12 mouse cellular contexts compared by ENCODE assay signal in genomic region chr4:107830821-107831221, GRCm38 (mm10). TPM values are rescaled to one million over a fixed set of nuclear protein-coding genes. Genes with fewer than 3 reads are reported as not detected.
DNase-seq lines count a peak whose midpoint lies in the region; ATAC-seq and TF ChIP-seq lines count a peak whose summit lies in the region.
"Had no signal": no experiment of that assay in that cellular context is flagged by ENCODE, and none has a peak within 500 bp of the region (broad histone marks: within the 10 kb centered on the region; RNA-seq: fewer than 3 reads in every experiment).

No protein-coding gene starts in this region.

- DNase-seq in layer of hippocampus, adult 2 months (ENCODE audit: low spot score in 2 of 2): no peak
- no peak for DNase-seq in layer of hippocampus, postnatal 10 days (ENCODE audit: low spot score in 2 of 2)
- peak; percentile 94 for DNase-seq in midbrain, embryonic 11.5 days (ENCODE audit: low spot score, missing footprints)
- DNase-seq in retina, postnatal 1 day: peak; percentile 96
- no peak for DNase-seq in layer of hippocampus, adult 8-10 months (ENCODE audit: low spot score in 2 of 2)
- DNase-seq in frontal cortex, postnatal 10 days (ENCODE audit: low spot score in 2 of 2): no peak
- DNase-seq: B cell, adult 2 months; heart, adult 18-20 months had no signal

- 0 out of 2 replicates have a peak, but pooled peaks cover 8% of the 10 kb centered on the region for H3K36me3 ChIP-seq in forebrain, embryonic 13.5 days (ENCODE audit: poor library complexity, severe bottlenecking)
- no peaks in the 10 kb centered on the region; the same call in 1 of the 2 replicates for H3K36me3 ChIP-seq in midbrain, embryonic 11.5 days (ENCODE audit: control insufficient read depth, insufficient read depth, low read length)

- peak overlapping the region; percentile 58 for H3K9ac ChIP-seq in forebrain, embryonic 13.5 days
- H3K9ac ChIP-seq in midbrain, embryonic 11.5 days (ENCODE audit: low read length): peak overlapping the region; percentile 15; the same call in 1 of the 2 replicates
- H3K9ac ChIP-seq: limb, embryonic 15.5 days had no signal

- 27% methylated on average over 7 of the region's 7 CpGs for WGBS in forebrain, embryonic 13.5 days
- WGBS in midbrain, embryonic 11.5 days: 21% methylated on average over 7 of the region's 7 CpGs

- no peaks in the 10 kb centered on the region for H3K27me3 ChIP-seq in forebrain, embryonic 13.5 days
- H3K27me3 ChIP-seq in midbrain, embryonic 11.5 days (ENCODE audit: control insufficient read depth, insufficient read depth, low read length): no peaks in the 10 kb centered on the region
- H3K27me3 ChIP-seq: limb, embryonic 15.5 days had no signal

- H3K27ac ChIP-seq in layer of hippocampus, adult 2 months: peak overlapping the region; percentile 11; the same call in 1 of the 2 replicates
- H3K27ac ChIP-seq in forebrain, embryonic 13.5 days: peak overlapping the region; percentile 95
- H3K27ac ChIP-seq in midbrain, embryonic 11.5 days (ENCODE audit: low read depth, low read length): peak overlapping the region; percentile 85
- H3K27ac ChIP-seq: limb, embryonic 15.5 days had no signal

- H3K4me3 ChIP-seq in layer of hippocampus, adult 2 months: no peak overlapping the region
- H3K4me3 ChIP-seq in forebrain, embryonic 13.5 days: no peak overlapping the region
- no peak overlapping the region for H3K4me3 ChIP-seq in midbrain, embryonic 11.5 days (ENCODE audit: low read depth, low read length)
- H3K4me3 ChIP-seq: erythroblast, embryonic 14.5 days; limb, embryonic 15.5 days had no signal

- peak overlapping the region; percentile 12; the same call in 1 of the 2 replicates for H3K4me2 ChIP-seq in forebrain, embryonic 13.5 days
- no peak overlapping the region; the same call in 1 of the 2 replicates for H3K4me2 ChIP-seq in midbrain, embryonic 11.5 days
- H3K4me2 ChIP-seq: limb, embryonic 15.5 days had no signal

- peak; percentile 5; the same call in 1 of the 2 replicates for ATAC-seq in forebrain, embryonic 13.5 days
- peak; percentile 77 for ATAC-seq in midbrain, embryonic 11.5 days (ENCODE audit: low FRiP score)
- ATAC-seq in erythroid progenitor cell, adult 5-6 weeks (replicated peaks; ENCODE audit: low FRiP score, poor library complexity, severe bottlenecking): no peak

- TF ChIP-seq CTCF in layer of hippocampus, adult 2 months (conservative IDR thresholded peaks at IDR 0.05): no peak

- peaks cover 100% of the 10 kb centered on the region for H3K4me1 ChIP-seq in forebrain, embryonic 13.5 days
- peaks cover 86% of the 10 kb centered on the region for H3K4me1 ChIP-seq in midbrain, embryonic 11.5 days (ENCODE audit: control insufficient read depth, insufficient read depth, low read length)

- no peaks in the 10 kb centered on the region for H3K9me3 ChIP-seq in forebrain, embryonic 13.5 days (replicated peaks)
- H3K9me3 ChIP-seq in midbrain, embryonic 11.5 days (ENCODE audit: control insufficient read depth, low read length): no peaks in the 10 kb centered on the region
- H3K9me3 ChIP-seq: limb, embryonic 15.5 days had no signal

RNA-seq across cellular contexts. Expression of gene Lrp8, which starts 28.8 kb away (rescaled TPM):
- 10 to 100 TPM; 84.3 to 98.5 TPM for total RNA-seq in layer of hippocampus, adult 2 months (2021)
- 100 to 1,000 TPM; 171 TPM for total RNA-seq in layer of hippocampus, postnatal 10 days (2021)
- 37.2 and 42.6 TPM in 2 replicates for polyA plus RNA-seq in forebrain, embryonic 13.5 days (2015; fragmentation: Nextera tagmentation; extraction: Ambion mirVana)
- 21.3 and 21.4 TPM in 2 replicates for polyA plus RNA-seq in midbrain, embryonic 11.5 days (2014; fragmentation: Nextera tagmentation; extraction: Ambion mirVana)
- total RNA-seq in erythroid progenitor cell, adult 5-6 weeks (2015; ENCODE audit: low replicate concordance): 2.9 and 5.8 TPM in 2 replicates
- total RNA-seq in erythroid progenitor cell, adult 5-6 weeks (2017; ENCODE audit: low replicate concordance): 3.7 and 8.5 TPM in 2 replicates
- total RNA-seq in layer of hippocampus, adult 8-10 months (2022): 100 to 1,000 TPM in 1 of 4 experiments, 10 to 100 TPM in 3; 82.8 to 103 (median 94.8) TPM

RNA-seq across cellular contexts. Expression of gene Magoh, which starts 48.7 kb away (rescaled TPM):
- 10 to 100 TPM; 35.4 to 40.0 TPM for total RNA-seq in layer of hippocampus, adult 2 months (2021)
- total RNA-seq in layer of hippocampus, postnatal 10 days (2021): 10 to 100 TPM; 46.5 to 51.9 TPM
- polyA plus RNA-seq in forebrain, embryonic 13.5 days (2015; fragmentation: Nextera tagmentation; extraction: Ambion mirVana): 196 and 224 TPM in 2 replicates
- 268 and 272 TPM in 2 replicates for polyA plus RNA-seq in midbrain, embryonic 11.5 days (2014; fragmentation: Nextera tagmentation; extraction: Ambion mirVana)
- 67.8 and 71.7 TPM in 2 replicates for total RNA-seq in erythroid progenitor cell, adult 5-6 weeks (2015; ENCODE audit: low replicate concordance)
- total RNA-seq in erythroid progenitor cell, adult 5-6 weeks (2017; ENCODE audit: low replicate concordance): 51.1 and 55.3 TPM in 2 replicates
- 10 to 100 TPM; 33.5 to 41.2 (median 38.7) TPM for total RNA-seq in layer of hippocampus, adult 8-10 months (2022)

RNA-seq across cellular contexts. Expression of gene 0610037L13Rik, which starts 58.8 kb away (rescaled TPM):
- total RNA-seq in layer of hippocampus, adult 2 months (2021): 10 to 100 TPM; 69.2 to 74.3 TPM
- total RNA-seq in layer of hippocampus, postnatal 10 days (2021): 10 to 100 TPM; 65.2 to 73.8 TPM
- 116 and 118 TPM in 2 replicates for polyA plus RNA-seq in forebrain, embryonic 13.5 days (2015; fragmentation: Nextera tagmentation; extraction: Ambion mirVana)
- 130 and 134 TPM in 2 replicates for polyA plus RNA-seq in midbrain, embryonic 11.5 days (2014; fragmentation: Nextera tagmentation; extraction: Ambion mirVana)
- total RNA-seq in erythroid progenitor cell, adult 5-6 weeks (2015; ENCODE audit: low replicate concordance): 17.7 and 19.3 TPM in 2 replicates
- total RNA-seq in erythroid progenitor cell, adult 5-6 weeks (2017; ENCODE audit: low replicate concordance): 3.9 and 10.7 TPM in 2 replicates
- total RNA-seq in layer of hippocampus, adult 8-10 months (2022): 10 to 100 TPM; 54.2 to 71.4 (median 58.9) TPM

Comparison
In these comparisons a context has a peak if more than half of its experiments do, and no peak if none do; other contexts are left out.
1. DNase-seq: peak in midbrain, embryonic 11.5 days (single experiment) and retina, postnatal 1 day (single experiment); none in layer of hippocampus, adult 2 months (0 of 2), layer of hippocampus, postnatal 10 days (0 of 2), layer of hippocampus, adult 8-10 months (0 of 2) and frontal cortex, postnatal 10 days (0 of 2).
2. H3K27ac ChIP-seq: peak in every context shown above with its lines; median percentile 95 in forebrain, embryonic 13.5 days; 85 in midbrain, embryonic 11.5 days; 11 in layer of hippocampus, adult 2 months.
3. RNA of gene Lrp8, which starts 28.8 kb away (total RNA-seq): 171 TPM in layer of hippocampus, postnatal 10 days, 84.3 to 98.5 TPM in layer of hippocampus, adult 2 months and 82.8 to 103 TPM in layer of hippocampus, adult 8-10 months; 2.9 to 8.5 TPM in erythroid progenitor cell, adult 5-6 weeks; every median in the first group is over 4 times any median in the second.